Mouse (Mus musculus) 3T3-L1 (cell line): ENCODE results near the gene Itga5.
"Not testable (repeated sequence)": the region's sequence is repeated elsewhere in the genome, so short reads cannot be mapped to it uniquely, and the experiment has no call there.

Experiments used
- DNase-seq: peaks from one replicate; pipeline ENCODE4 v3.0.0-alpha.2; 2015; ENCODE audit warnings: low read depth, low spot score

Itga5 gene

DNA sequence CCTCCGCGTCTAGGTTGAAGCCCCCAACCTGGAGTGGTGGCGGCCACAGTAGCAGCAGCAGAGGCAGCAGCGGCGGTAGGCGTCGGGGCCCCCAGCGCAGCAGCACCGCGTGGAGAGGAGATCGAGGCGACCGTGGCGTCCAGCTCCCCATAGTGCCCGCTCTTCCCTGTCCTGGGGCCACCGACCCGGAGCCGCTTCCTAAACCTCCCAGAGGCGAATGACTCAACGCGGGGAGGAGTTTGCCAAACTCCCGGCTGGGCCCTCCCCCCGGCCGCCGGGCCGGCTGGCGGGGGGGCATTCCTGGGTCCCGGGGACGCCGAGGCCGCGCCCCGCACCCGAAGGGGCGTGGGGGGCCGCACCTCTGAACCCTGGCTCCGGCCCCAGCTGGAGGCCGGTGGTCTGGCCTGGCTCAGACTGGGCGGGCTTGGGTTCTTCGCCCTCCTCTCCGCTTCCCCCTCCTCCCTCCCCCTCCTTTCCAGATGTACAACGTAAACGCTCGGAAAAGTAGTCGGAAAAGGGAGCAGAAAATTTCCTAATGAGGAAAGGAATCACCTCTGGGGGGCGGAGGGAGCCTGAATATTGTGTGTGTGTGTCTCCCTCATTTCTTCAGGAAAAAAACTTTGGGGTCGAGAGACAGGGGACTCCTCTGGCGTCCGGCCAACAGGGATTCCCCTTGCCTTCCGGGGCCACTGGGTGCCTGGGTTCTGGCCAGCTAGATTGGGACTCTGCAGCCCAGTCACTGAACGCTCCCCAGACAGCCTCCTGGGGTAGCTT, at the start of gene Itga5:
TSS of gene Itga5 (minus strand) at position 388 of the 774 bp plus-strand sequence.
- peak; percentile 89 for DNase-seq

DNA sequence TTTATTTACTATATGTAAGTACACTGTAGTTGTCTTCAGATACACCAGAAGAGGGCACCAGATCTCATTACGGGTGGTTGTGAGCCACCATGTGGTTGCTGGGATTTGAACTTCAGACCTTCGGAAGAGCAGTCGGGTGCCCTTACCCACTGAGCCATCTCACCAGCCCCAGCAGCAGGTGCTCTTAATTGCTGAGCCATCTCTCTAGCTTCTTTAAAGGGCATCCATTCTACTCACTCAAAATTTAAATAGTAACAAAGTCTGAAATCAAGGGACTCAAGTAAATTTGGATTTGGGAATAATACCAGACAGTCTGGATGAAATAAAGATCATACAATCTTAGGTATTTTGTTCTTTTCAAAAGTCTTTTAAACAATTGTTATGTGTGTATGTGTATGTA, 39.0 kb upstream of the Itga5 start:
- not testable (repeated sequence) for DNase-seq

DNA sequence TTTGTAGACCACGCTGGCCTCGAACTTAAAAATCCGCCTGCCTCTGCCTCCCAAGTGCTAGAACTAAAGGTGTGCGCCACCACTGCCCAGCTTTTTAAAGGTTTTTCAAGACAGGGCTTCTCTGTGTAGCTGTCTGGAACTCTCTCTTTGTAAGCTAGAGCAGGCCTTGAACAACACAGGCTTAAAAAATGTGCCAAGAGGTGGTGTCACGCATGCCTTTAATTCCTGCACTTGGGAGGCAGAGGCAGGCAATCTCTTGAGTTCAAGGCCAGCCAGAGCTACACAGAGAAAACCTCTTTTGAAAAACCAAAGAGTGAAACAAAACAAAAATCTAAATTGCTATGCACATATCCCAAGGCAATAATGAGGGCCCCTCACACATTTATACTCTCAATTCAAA, 34.8 kb upstream of the Itga5 start:
- no peak for DNase-seq

GRCm38 (mm10) chr15:103393577-103393976, 27.0 kb upstream of the Itga5 start:
- peak; percentile 74 for DNase-seq

DNA sequence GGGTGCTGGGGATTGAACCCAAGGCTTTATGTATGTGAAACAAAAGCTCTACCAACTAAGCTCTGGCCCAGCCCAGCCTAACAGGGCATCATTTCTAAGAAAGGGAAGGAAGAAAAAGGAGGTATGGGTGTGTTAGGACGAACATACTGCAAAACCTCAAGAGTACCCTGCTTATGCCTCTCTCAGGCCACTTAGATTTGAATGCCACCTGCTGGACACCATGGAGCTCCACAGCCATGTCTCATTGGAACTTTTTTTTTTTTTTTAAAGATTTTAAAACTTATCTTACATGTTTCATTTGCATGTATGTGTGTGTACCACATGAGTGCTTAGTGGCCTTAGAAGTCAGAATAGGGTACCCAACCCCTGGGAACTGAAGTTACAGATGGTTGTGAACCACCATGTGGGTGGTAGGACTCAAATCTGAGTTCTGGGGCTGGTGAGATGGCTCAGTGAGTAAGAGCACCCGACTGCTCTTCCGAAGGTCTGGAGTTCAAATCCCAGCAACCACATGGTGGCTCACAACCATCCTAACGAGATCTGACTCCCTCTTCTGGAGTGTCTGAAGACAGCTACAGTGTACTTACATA, 22.1 kb upstream of the Itga5 start:
- peak; percentile 88 for DNase-seq

- peak; percentile 46 for DNase-seq
These were observed 17.4 kb upstream of the Itga5 start for GRCm38 (mm10) chr15:103383771-103384488.

GRCm38 (mm10) chr15:103382795-103383406, 16.3 kb upstream of the Itga5 start:
- peak; percentile 86 for DNase-seq

- peak; percentile 40 for DNase-seq
These were observed 15.5 kb upstream of the Itga5 start for GRCm38 (mm10) chr15:103382075-103382474.

DNA sequence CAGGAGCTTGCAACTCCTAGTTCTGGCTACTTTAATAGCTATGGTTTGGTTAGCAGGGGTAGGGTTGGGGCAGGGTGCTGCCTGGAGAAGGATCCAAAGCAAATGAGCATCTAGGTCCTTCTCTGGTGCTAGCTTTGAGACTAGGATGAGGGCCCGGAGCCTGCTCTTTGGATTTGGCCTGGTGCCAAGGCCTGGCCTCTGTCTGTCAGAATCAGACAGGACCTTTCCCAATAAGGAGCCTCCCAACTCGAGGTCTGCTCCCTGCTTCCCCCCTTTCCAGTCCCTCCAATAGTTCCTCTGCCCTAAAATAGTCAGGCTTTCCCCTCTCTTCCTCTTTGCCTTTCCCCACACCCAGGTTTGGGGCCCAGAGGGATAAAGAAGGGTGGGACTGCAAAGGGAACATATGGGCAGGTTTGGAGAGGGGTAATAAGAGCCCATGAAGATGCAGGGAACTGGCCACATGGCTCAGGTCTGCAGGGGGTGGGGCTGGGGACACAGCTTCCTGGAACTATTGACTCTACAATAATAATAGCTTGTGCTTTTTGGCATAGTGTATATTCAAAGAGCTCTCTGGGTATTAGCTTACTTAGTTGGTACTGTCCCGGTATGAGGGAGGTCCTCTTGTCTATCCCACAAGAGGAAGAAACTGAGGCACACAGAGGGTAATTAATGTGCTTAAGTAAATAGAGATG, 12.2 kb upstream of the Itga5 start:
- DNase-seq: peak; percentile 36

DNA sequence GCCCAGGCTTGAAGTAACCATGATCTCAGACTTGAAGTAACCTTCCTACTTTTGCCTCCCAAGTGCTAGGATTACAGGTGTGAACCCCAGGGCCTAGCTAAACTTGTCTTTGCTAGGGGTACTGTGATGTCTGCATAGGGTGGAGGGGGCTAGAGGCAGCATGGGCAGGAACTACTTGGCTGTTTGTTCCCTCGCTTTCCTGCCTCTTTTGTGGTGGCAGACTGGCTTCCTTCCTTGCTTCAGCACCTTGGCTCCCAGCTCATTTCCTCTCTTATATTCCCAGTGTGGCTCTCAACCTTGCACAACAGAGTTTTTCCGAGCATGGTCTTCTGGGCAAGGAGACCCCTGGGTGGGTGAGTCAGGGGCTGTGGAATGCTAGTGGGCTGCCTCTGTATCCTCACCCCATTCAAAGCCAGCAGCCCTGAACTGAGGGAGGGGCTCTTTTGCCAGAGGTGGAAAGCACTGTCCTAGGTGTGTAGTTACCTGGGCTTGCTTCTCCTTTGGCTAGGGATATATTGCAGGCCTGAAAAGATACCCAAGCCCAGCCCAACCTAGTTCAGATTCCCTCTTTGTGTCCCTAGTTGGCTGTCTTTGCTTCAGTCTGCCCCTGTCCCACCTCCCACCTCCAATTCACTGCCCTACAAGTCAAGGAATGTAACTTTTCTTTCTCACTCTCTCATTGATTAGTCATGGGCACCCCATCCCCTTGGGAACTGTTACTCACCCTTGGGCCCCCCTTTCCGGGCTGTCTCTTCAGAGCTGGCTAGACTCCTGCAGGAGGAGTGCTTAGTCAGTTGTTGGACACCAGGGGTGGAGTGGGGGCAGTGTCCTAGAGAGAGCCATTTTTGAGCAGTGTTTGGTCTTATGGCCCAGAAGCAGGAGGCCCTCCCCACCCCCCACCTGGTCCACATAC, 11.4 kb upstream of the Itga5 start:
- peak; percentile 91 for DNase-seq

GRCm38 (mm10) chr15:103376837-103377269, 10.3 kb upstream of the Itga5 start:
- DNase-seq: peak; percentile 78

- DNase-seq: no peak
These were observed 8.7 kb upstream of the Itga5 start for GRCm38 (mm10) chr15:103375112-103375800.

DNA sequence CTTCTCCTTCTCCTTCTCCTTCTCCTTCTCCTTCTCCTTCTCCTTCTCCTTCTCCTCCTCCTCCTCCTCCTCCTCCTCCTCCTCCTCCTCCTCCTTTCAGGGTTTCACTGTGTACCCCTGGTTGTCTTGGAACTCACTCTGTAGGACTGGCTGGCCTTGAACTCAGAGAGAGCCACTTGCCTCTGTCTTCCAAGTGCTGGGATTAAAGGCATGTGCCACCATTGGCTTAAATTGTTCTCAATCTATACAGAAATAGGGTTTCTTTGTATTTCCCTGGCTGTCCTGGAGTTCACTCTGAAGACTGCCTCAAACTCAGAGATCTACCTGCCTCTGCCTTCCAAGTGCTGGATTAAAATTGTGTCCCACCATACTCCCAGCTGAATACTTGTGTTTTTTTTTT, 5.9 kb upstream of the Itga5 start:
- DNase-seq: no peak

GRCm38 (mm10) chr15:103371741-103372140, 5.2 kb upstream of the Itga5 start:
- peak; percentile 84 for DNase-seq

- peak; percentile 87 for DNase-seq
These were observed 4.6 kb upstream of the Itga5 start for GRCm38 (mm10) chr15:103371208-103371607.

DNA sequence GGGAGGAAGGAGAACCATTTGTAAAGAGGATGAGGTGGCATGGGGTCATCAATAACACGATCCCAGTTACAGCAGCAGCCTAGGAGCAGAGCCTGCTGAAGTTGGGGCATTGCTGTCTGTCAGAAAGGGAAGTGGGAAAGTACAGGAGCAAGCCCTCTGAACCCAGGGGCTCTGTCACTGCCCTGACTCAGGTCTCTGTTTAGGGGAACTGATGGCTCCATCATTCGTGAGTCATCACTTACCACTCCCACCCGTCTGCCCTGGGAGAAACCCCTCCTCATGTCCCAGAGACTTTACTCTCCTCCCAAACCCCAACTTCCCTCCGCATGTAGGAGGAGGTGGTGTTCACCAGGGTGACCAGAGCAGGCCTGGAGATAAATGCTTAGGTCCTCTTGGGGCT, 3.9 kb upstream of the Itga5 start:
- DNase-seq: peak; percentile 59

DNA sequence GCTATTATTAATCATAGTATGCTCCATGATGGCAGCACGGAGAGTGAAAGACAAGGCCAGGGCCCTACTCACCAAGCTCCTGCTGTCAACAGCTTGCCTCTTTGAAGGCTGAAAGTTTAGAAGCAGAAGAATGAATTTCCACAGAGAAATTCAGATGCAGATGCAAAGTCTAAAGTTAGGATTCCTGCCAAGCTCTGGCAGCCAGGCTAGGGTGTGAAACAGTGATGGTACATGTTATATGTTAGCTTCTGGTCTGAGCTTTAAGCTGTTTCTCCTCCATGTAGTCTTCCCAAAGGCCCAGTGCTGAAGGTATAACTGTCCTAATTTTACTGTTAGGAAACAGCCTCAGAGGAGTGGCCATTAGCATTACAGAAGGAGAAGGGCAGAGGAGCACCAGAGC, 2.6 kb upstream of the Itga5 start:
- DNase-seq: peak; percentile 29

GRCm38 (mm10) chr15:103368179-103368940, 1.8 kb upstream of the Itga5 start:
- peak; percentile 67 for DNase-seq
